Mouse (Mus musculus): ENCODE measurements around the gene Map3k12. TPM values are rescaled to one million over a fixed set of nuclear protein-coding genes. Genes with fewer than 3 reads are reported as not detected.

The Map3k12 gene
- polyA plus RNA-seq, 1 experiment, result 12.7 TPM

GRCm38 (mm10) chr15:102506464-102506830 is 10.4 kb downstream of the Map3k12 start:
- 25% methylated on average over 2 of the region's 2 CpGs for WGBS
- Histone ChIP-seq H3K4me3 (ENCODE audit: control insufficient read depth, insufficient read depth, low read length) (no peak overlapping the region), H3K4me1 (replicated peaks; ENCODE audit: control insufficient read depth, insufficient read depth, low read length) (peaks cover 13% of the 10 kb centered on the region), H3K27ac (ENCODE audit: control insufficient read depth, insufficient read depth, low read length) (no peak overlapping the region), H3K27me3 (ENCODE audit: control insufficient read depth, insufficient read depth, low read length) (no peaks in the 10 kb centered on the region), H3K36me3 (ENCODE audit: control insufficient read depth, insufficient read depth, low read length) (peaks cover 27% of the 10 kb centered on the region)
- TF ChIP-seq POLR2A (IDR thresholded peaks at IDR 0.05; ENCODE audit: control insufficient read depth, extremely low read depth, insufficient read depth, low read length, poor library complexity) (no peak), CTCF (IDR thresholded peaks at IDR 0.05; ENCODE audit: borderline replicate concordance, control insufficient read depth, extremely low read depth, insufficient read depth, low read length, poor library complexity) (no peak)
- DNase-seq, result no peak

- Histone ChIP-seq H3K4me1 (replicated peaks; ENCODE audit: control insufficient read depth, insufficient read depth, low read length) (peaks cover 12% of the 10 kb centered on the region), H3K4me3 (ENCODE audit: control insufficient read depth, insufficient read depth, low read length) (no peak overlapping the region), H3K27me3 (ENCODE audit: control insufficient read depth, insufficient read depth, low read length) (no peaks in the 10 kb centered on the region), H3K36me3 (ENCODE audit: control insufficient read depth, insufficient read depth, low read length) (peaks cover 32% of the 10 kb centered on the region), H3K27ac (ENCODE audit: control insufficient read depth, insufficient read depth, low read length) (no peak overlapping the region)
- DNase-seq, result no peak
- 83% methylated on average over 9 of the region's 9 CpGs for WGBS
- TF ChIP-seq POLR2A (IDR thresholded peaks at IDR 0.05; ENCODE audit: control insufficient read depth, extremely low read depth, insufficient read depth, low read length, poor library complexity), result no peak
- no peak for TF ChIP-seq CTCF (IDR thresholded peaks at IDR 0.05; ENCODE audit: borderline replicate concordance, control insufficient read depth, extremely low read depth, insufficient read depth, low read length, poor library complexity)
Observed at GRCm38 (mm10) chr15:102505770-102506463, 10.9 kb downstream of the Map3k12 start.

DNA sequence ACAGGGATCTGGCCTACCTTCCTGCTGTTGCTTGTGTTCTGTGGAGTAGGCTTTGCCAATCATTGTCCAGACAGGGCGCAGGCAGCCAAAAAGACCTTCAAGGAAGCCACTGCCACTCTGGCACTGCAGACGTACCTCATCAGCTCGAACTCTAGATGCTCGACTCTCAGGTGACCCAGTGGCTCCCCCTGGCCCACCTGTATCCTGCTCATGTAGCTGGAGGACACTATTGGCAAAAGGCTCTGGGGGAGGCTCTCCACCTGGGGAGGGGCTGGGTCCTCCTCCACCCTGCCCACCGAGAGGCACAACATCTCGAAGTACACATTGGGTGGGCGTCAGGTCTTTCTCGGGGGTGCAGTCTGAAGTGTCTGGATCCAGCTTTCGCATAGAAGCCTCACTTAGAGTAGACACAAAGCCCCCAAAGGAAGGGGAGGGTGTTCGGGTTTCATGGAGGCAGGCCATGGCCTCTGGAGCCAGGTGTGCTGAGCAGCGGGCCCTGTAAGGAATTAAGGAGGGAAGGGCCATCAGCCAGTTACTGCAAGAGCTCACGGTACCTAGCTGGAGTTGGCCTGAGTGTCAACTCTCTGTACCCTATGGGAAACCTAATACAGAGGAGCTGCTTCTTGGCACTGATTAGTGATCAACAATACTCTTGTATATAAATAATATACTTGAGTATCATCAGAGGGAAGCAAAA is 11.6 kb downstream of the Map3k12 start:
- H3K27me3 ChIP-seq (ENCODE audit: control insufficient read depth, insufficient read depth, low read length), result no peaks in the 10 kb centered on the region
- no peak for DNase-seq
- peaks cover 5% of the 10 kb centered on the region for H3K4me1 ChIP-seq (replicated peaks; ENCODE audit: control insufficient read depth, insufficient read depth, low read length)
- TF ChIP-seq POLR2A (IDR thresholded peaks at IDR 0.05; ENCODE audit: control insufficient read depth, extremely low read depth, insufficient read depth, low read length, poor library complexity), result no peak
- TF ChIP-seq CTCF (IDR thresholded peaks at IDR 0.05; ENCODE audit: borderline replicate concordance, control insufficient read depth, extremely low read depth, insufficient read depth, low read length, poor library complexity), result no peak
- WGBS, result 92% methylated on average over 12 of the region's 12 CpGs
- H3K27ac ChIP-seq (ENCODE audit: control insufficient read depth, insufficient read depth, low read length), result no peak overlapping the region
- peaks cover 39% of the 10 kb centered on the region for H3K36me3 ChIP-seq (ENCODE audit: control insufficient read depth, insufficient read depth, low read length)
- no peak overlapping the region for H3K4me3 ChIP-seq (ENCODE audit: control insufficient read depth, insufficient read depth, low read length)

GRCm38 (mm10) chr15:102503924-102504782 is 12.7 kb downstream of the Map3k12 start:
- Histone ChIP-seq H3K27ac (ENCODE audit: control insufficient read depth, insufficient read depth, low read length) (no peak overlapping the region), H3K4me1 (replicated peaks; ENCODE audit: control insufficient read depth, insufficient read depth, low read length) (0 out of 2 replicates have a peak, but pooled peaks cover 2% of the 10 kb centered on the region), H3K27me3 (ENCODE audit: control insufficient read depth, insufficient read depth, low read length) (no peaks in the 10 kb centered on the region), H3K36me3 (ENCODE audit: control insufficient read depth, insufficient read depth, low read length) (peaks cover 50% of the 10 kb centered on the region), H3K4me3 (ENCODE audit: control insufficient read depth, insufficient read depth, low read length) (no peak overlapping the region)
- no peak for DNase-seq
- 96% methylated on average over 9 of the region's 9 CpGs for WGBS
- no peak for TF ChIP-seq POLR2A (IDR thresholded peaks at IDR 0.05; ENCODE audit: control insufficient read depth, extremely low read depth, insufficient read depth, low read length, poor library complexity)
- no peak for TF ChIP-seq CTCF (IDR thresholded peaks at IDR 0.05; ENCODE audit: borderline replicate concordance, control insufficient read depth, extremely low read depth, insufficient read depth, low read length, poor library complexity)

DNA sequence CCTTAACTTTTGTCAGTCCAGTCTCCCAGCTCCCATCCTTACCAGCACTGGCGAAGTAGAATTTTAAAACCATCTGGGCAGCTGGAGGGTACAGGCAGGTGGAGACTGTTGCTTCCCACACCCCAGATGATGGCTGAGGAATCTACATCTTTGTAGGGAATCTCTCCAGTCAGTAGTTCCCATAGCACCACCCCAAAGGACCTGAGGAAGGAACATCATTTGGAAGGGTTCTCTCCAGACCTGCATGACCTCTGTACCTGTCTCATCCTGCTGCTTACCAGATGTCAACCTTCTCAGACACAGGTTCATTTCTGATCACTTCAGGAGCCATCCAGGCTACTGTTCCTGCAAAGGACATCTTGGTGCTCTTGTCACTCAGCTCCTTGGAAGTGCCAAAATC is 13.4 kb downstream of the Map3k12 start, which contains the start of gene Gm10337:
TSS of gene Gm10337 (plus strand) at position 276 of the 400 bp plus-strand sequence.
- 100% methylated on average over 1 of the region's 1 CpGs for WGBS
- Histone ChIP-seq H3K27ac (ENCODE audit: control insufficient read depth, insufficient read depth, low read length) (no peak within 1 kb of the TSS), H3K27me3 (ENCODE audit: control insufficient read depth, insufficient read depth, low read length) (no peaks in the 10 kb centered on the region), H3K4me3 (ENCODE audit: control insufficient read depth, insufficient read depth, low read length) (no peak within 1 kb of the TSS), H3K36me3 (ENCODE audit: control insufficient read depth, insufficient read depth, low read length) (peaks cover 57% of the 10 kb centered on the region), H3K4me1 (replicated peaks; ENCODE audit: control insufficient read depth, insufficient read depth, low read length) (0 out of 2 replicates have a peak, but pooled peaks cover 2% of the 10 kb centered on the region)
- DNase-seq, result no peak
- no peak for TF ChIP-seq CTCF (IDR thresholded peaks at IDR 0.05; ENCODE audit: borderline replicate concordance, control insufficient read depth, extremely low read depth, insufficient read depth, low read length, poor library complexity)
- no peak for TF ChIP-seq POLR2A (IDR thresholded peaks at IDR 0.05; ENCODE audit: control insufficient read depth, extremely low read depth, insufficient read depth, low read length, poor library complexity)

- no peak overlapping the region for H3K4me3 ChIP-seq (ENCODE audit: control insufficient read depth, insufficient read depth, low read length)
- no peak for TF ChIP-seq POLR2A (IDR thresholded peaks at IDR 0.05; ENCODE audit: control insufficient read depth, extremely low read depth, insufficient read depth, low read length, poor library complexity)
- no peak for TF ChIP-seq CTCF (IDR thresholded peaks at IDR 0.05; ENCODE audit: borderline replicate concordance, control insufficient read depth, extremely low read depth, insufficient read depth, low read length, poor library complexity)
- no peaks in the 10 kb centered on the region for H3K27me3 ChIP-seq (ENCODE audit: control insufficient read depth, insufficient read depth, low read length)
- peaks cover 68% of the 10 kb centered on the region for H3K36me3 ChIP-seq (ENCODE audit: control insufficient read depth, insufficient read depth, low read length)
- no peak overlapping the region for H3K27ac ChIP-seq (ENCODE audit: control insufficient read depth, insufficient read depth, low read length)
- DNase-seq, result no peak
- 0 out of 2 replicates have a peak, but pooled peaks cover 2% of the 10 kb centered on the region for H3K4me1 ChIP-seq (replicated peaks; ENCODE audit: control insufficient read depth, insufficient read depth, low read length)
- 92% methylated on average over 9 of the region's 9 CpGs for WGBS
Observed at GRCm38 (mm10) chr15:102502254-102502840, 14.5 kb downstream of the Map3k12 start.

Measured in thymus, adult 2 months (tissue).